Comparison of ENCODE assay signal across 8 mouse cellular contexts in genomic region chr4:117834845-117835530, GRCm38 (mm10). TPM values are rescaled to one million over a fixed set of nuclear protein-coding genes. Genes with fewer than 3 reads are reported as not detected.
DNase-seq lines count a peak whose midpoint lies in the region; ATAC-seq lines count a peak whose summit lies in the region.

No protein-coding gene starts in this region.

- peak; percentile 69 for ATAC-seq in intestine, embryonic 14.5 days (replicated peaks; ENCODE audit: low FRiP score, low TSS enrichment, low read depth)
- peak; percentile 45 for ATAC-seq in limb, embryonic 13.5 days (ENCODE audit: low FRiP score, low read depth)
- ATAC-seq in midbrain, embryonic 13.5 days, result peak; percentile 51

- no peaks in the 10 kb centered on the region for H3K36me3 ChIP-seq in intestine, embryonic 14.5 days (ENCODE audit: control insufficient read depth, insufficient read depth, low read length)
- H3K36me3 ChIP-seq in limb, embryonic 13.5 days, result no peaks in the 10 kb centered on the region
- H3K36me3 ChIP-seq in midbrain, embryonic 13.5 days, result no peaks in the 10 kb centered on the region

- peaks cover 13% of the 10 kb centered on the region for H3K4me1 ChIP-seq in intestine, embryonic 14.5 days (replicated peaks; ENCODE audit: control insufficient read depth, insufficient read depth, low read length)
- H3K4me1 ChIP-seq in limb, embryonic 13.5 days, result peaks cover 25% of the 10 kb centered on the region
- peaks cover 16% of the 10 kb centered on the region for H3K4me1 ChIP-seq in midbrain, embryonic 13.5 days (replicated peaks)

- peak; percentile 92 for DNase-seq in 3134 (ENCODE audit: extremely low read depth, insufficient read length, low spot score)
- DNase-seq in adrenal gland, adult (ENCODE audit: inconsistent age in 2 of 2, low spot score in 1 of 2), result peak; percentile 82 to 92
- DNase-seq in embryo, embryonic 11 days, result peak; percentile 87
- peak; percentile 61 for DNase-seq in gastrocnemius, postnatal 14 days
- peak; percentile 91 for DNase-seq in intestine, embryonic 14.5 days (ENCODE audit: low spot score)
- DNase-seq in spleen, postnatal 14 days (ENCODE audit: low spot score in 2 of 2), result peak; percentile 57 to 67

- peak overlapping the region; percentile 76 for H3K4me3 ChIP-seq in intestine, embryonic 14.5 days (ENCODE audit: low read depth, low read length)
- H3K4me3 ChIP-seq in limb, embryonic 13.5 days, result peak overlapping the region; percentile 91
- peak overlapping the region; percentile 79 for H3K4me3 ChIP-seq in midbrain, embryonic 13.5 days (replicated peaks)

- peak overlapping the region; percentile 90 for H3K27ac ChIP-seq in intestine, embryonic 14.5 days (ENCODE audit: low read depth)
- peak overlapping the region; percentile 93 for H3K27ac ChIP-seq in limb, embryonic 13.5 days
- peak overlapping the region; percentile 84 for H3K27ac ChIP-seq in midbrain, embryonic 13.5 days

- WGBS in intestine, embryonic 14.5 days, result under 1% methylated on average over 36 of the region's 36 CpGs
- under 1% methylated on average over 36 of the region's 36 CpGs for WGBS in limb, embryonic 13.5 days
- under 1% methylated on average over 36 of the region's 36 CpGs for WGBS in midbrain, embryonic 13.5 days

- H3K9ac ChIP-seq in intestine, embryonic 14.5 days (ENCODE audit: low read length), result peak overlapping the region; percentile 74
- H3K9ac ChIP-seq in limb, embryonic 13.5 days, result peak overlapping the region; percentile 88
- peak overlapping the region; percentile 85 for H3K9ac ChIP-seq in midbrain, embryonic 13.5 days (replicated peaks)

- intact Hi-C loops in gastrocnemius, postnatal 14 days (cut with DNase I; ENCODE audit: low total_unique reads), result loop anchor here (10.0 kb wide), 1 partner anchor 80 kb away; the partner anchor contains the start of gene Ipo13

- H3K9me3 ChIP-seq in intestine, embryonic 14.5 days (ENCODE audit: control insufficient read depth, low read length), result no peaks in the 10 kb centered on the region
- H3K9me3 ChIP-seq in limb, embryonic 13.5 days, result no peaks in the 10 kb centered on the region
- H3K9me3 ChIP-seq in midbrain, embryonic 13.5 days, result no peaks in the 10 kb centered on the region

- H3K4me2 ChIP-seq in intestine, embryonic 14.5 days (ENCODE audit: low read length), result peak overlapping the region; percentile 77
- H3K4me2 ChIP-seq in limb, embryonic 13.5 days (replicated peaks), result peak overlapping the region; percentile 84
- peak overlapping the region; percentile 96 for H3K4me2 ChIP-seq in midbrain, embryonic 13.5 days (replicated peaks)

- H3K27me3 ChIP-seq in intestine, embryonic 14.5 days (replicated peaks; ENCODE audit: control insufficient read depth, insufficient read depth, low read length), result no peaks in the 10 kb centered on the region
- H3K27me3 ChIP-seq in limb, embryonic 13.5 days, result peaks cover 7% of the 10 kb centered on the region; the same call in 1 of the 2 replicates
- H3K27me3 ChIP-seq in midbrain, embryonic 13.5 days, result peaks cover 22% of the 10 kb centered on the region

RNA-seq across cellular contexts. Expression of gene Slc6a9, which starts 0.7 kb away (rescaled TPM):
- total RNA-seq in gastrocnemius, postnatal 14 days (2021), result 1 to 10 TPM; 4.0 to 6.2 TPM
- polyA plus RNA-seq in intestine, embryonic 14.5 days (2014; fragmentation: Nextera tagmentation; extraction: Ambion mirVana), result 9.5 and 11.7 TPM in 2 replicates
- polyA plus RNA-seq in limb, embryonic 13.5 days (2015; fragmentation: Nextera tagmentation; extraction: Ambion mirVana), result 15.6 and 17.2 TPM in 2 replicates
- polyA plus RNA-seq in midbrain, embryonic 13.5 days (2015; fragmentation: Nextera tagmentation; extraction: Ambion mirVana), result 14.9 and 16.1 TPM in 2 replicates

RNA-seq across cellular contexts. Expression of gene Ccdc24, which starts 37.4 kb away (rescaled TPM):
- total RNA-seq in gastrocnemius, postnatal 14 days (2021), result under 1 TPM; 0.39 to 0.47 TPM
- 1.1 and 1.9 TPM in 2 replicates for polyA plus RNA-seq in intestine, embryonic 14.5 days (2014; fragmentation: Nextera tagmentation; extraction: Ambion mirVana)
- polyA plus RNA-seq in limb, embryonic 13.5 days (2015; fragmentation: Nextera tagmentation; extraction: Ambion mirVana), result 1.3 and 1.7 TPM in 2 replicates
- 3.0 and 3.4 TPM in 2 replicates for polyA plus RNA-seq in midbrain, embryonic 13.5 days (2015; fragmentation: Nextera tagmentation; extraction: Ambion mirVana)

RNA-seq across cellular contexts. Expression of gene B4galt2, which starts 48.3 kb away (rescaled TPM):
- 1 to 10 TPM; 6.5 to 8.1 TPM for total RNA-seq in gastrocnemius, postnatal 14 days (2021)
- polyA plus RNA-seq in intestine, embryonic 14.5 days (2014; fragmentation: Nextera tagmentation; extraction: Ambion mirVana), result 26.3 and 30.6 TPM in 2 replicates
- polyA plus RNA-seq in limb, embryonic 13.5 days (2015; fragmentation: Nextera tagmentation; extraction: Ambion mirVana), result 32.8 and 35.1 TPM in 2 replicates
- 42.7 and 42.8 TPM in 2 replicates for polyA plus RNA-seq in midbrain, embryonic 13.5 days (2015; fragmentation: Nextera tagmentation; extraction: Ambion mirVana)

RNA-seq across cellular contexts. Expression of gene Atp6v0b, which starts 52.1 kb away (rescaled TPM):
- total RNA-seq in gastrocnemius, postnatal 14 days (2021), result 10 to 100 TPM; 55.4 to 57.6 TPM
- 213 and 219 TPM in 2 replicates for polyA plus RNA-seq in intestine, embryonic 14.5 days (2014; fragmentation: Nextera tagmentation; extraction: Ambion mirVana)
- 176 and 184 TPM in 2 replicates for polyA plus RNA-seq in limb, embryonic 13.5 days (2015; fragmentation: Nextera tagmentation; extraction: Ambion mirVana)
- polyA plus RNA-seq in midbrain, embryonic 13.5 days (2015; fragmentation: Nextera tagmentation; extraction: Ambion mirVana), result 458 and 469 TPM in 2 replicates

RNA-seq across cellular contexts. Expression of gene Dph2, which starts 56.8 kb away (rescaled TPM):
- total RNA-seq in gastrocnemius, postnatal 14 days (2021), result 1 to 10 TPM; 2.6 to 2.7 TPM
- polyA plus RNA-seq in intestine, embryonic 14.5 days (2014; fragmentation: Nextera tagmentation; extraction: Ambion mirVana), result 20.0 and 23.1 TPM in 2 replicates
- polyA plus RNA-seq in limb, embryonic 13.5 days (2015; fragmentation: Nextera tagmentation; extraction: Ambion mirVana), result 16.8 and 18.4 TPM in 2 replicates
- polyA plus RNA-seq in midbrain, embryonic 13.5 days (2015; fragmentation: Nextera tagmentation; extraction: Ambion mirVana), result 26.0 and 26.1 TPM in 2 replicates

Comparison
In these comparisons a context has a peak if more than half of its experiments do, and no peak if none do; other contexts are left out.
1. Peak in every context shown above with its lines: DNase-seq, ATAC-seq, H3K4me3 ChIP-seq and H3K27ac ChIP-seq.